Mouse (Mus musculus) retina, embryonic 14.5 days (tissue): ENCODE results near the gene Cxcl3.

Source experiments
- DNase-seq: peaks from one replicate; pipeline ENCODE4 v3.0.0-alpha.2; 2015; ENCODE audit warnings: low spot score

The Cxcl3 gene

GRCm38 (mm10) chr5:90785659-90786588 lies at the start of gene Cxcl3:
TSS of gene Cxcl3 (plus strand) at chr5:90786103.
- peak; percentile 73 for DNase-seq

GRCm38 (mm10) chr5:90742029-90742428 lies 43.9 kb upstream of the Cxcl3 start:
- no peak for DNase-seq

- DNase-seq, result no peak
Observed at GRCm38 (mm10) chr5:90753934-90754333, 32.0 kb upstream of the Cxcl3 start.

- DNase-seq, result no peak
Observed at GRCm38 (mm10) chr5:90758020-90758605, 27.8 kb upstream of the Cxcl3 start.

GRCm38 (mm10) chr5:90759077-90760065 lies 26.5 kb upstream of the Cxcl3 start, which contains the start of gene Cxcl5:
TSS of gene Cxcl5 (plus strand) at chr5:90759360.
- peak; percentile 70 for DNase-seq

- DNase-seq, result no peak
Observed at GRCm38 (mm10) chr5:90760303-90760702, 25.6 kb upstream of the Cxcl3 start.

GRCm38 (mm10) chr5:90760844-90761243 lies 25.1 kb upstream of the Cxcl3 start:
- no peak for DNase-seq

GRCm38 (mm10) chr5:90761834-90762233 lies 24.1 kb upstream of the Cxcl3 start:
- DNase-seq, result no peak

GRCm38 (mm10) chr5:90763912-90764665 lies 21.8 kb upstream of the Cxcl3 start:
- DNase-seq, result no peak

- no peak for DNase-seq
Observed at GRCm38 (mm10) chr5:90765821-90766606, 19.9 kb upstream of the Cxcl3 start.

GRCm38 (mm10) chr5:90768218-90768617 lies 17.7 kb upstream of the Cxcl3 start, which contains the start of gene Ppbp:
TSS of gene Ppbp (plus strand) at chr5:90768518.
- no peak for DNase-seq

- DNase-seq, result no peak
Observed at GRCm38 (mm10) chr5:90771369-90771768, 14.5 kb upstream of the Cxcl3 start.

GRCm38 (mm10) chr5:90771880-90772653 lies 13.8 kb upstream of the Cxcl3 start, which contains the start of gene Pf4:
TSS of gene Pf4 (plus strand) at chr5:90772435.
- no peak for DNase-seq

- no peak for DNase-seq
Observed at GRCm38 (mm10) chr5:90775562-90775961, 10.3 kb upstream of the Cxcl3 start.

GRCm38 (mm10) chr5:90777621-90778020 lies 8.3 kb upstream of the Cxcl3 start:
- no peak for DNase-seq

- no peak for DNase-seq
Observed at GRCm38 (mm10) chr5:90778856-90779255, 7.0 kb upstream of the Cxcl3 start.

GRCm38 (mm10) chr5:90783697-90784096 lies 2.2 kb upstream of the Cxcl3 start:
- no peak for DNase-seq

- peak; percentile 9 for DNase-seq
Observed at GRCm38 (mm10) chr5:90788114-90788513, 2.2 kb downstream of the Cxcl3 start.

- no peak for DNase-seq
Observed at GRCm38 (mm10) chr5:90789306-90790073, 3.6 kb downstream of the Cxcl3 start.
